Mouse (Mus musculus) cerebellum, adult 18-20 months (tissue): ENCODE data around the gene Prb1.
"Not testable (repeated sequence)": the region's sequence is repeated elsewhere in the genome, so short reads cannot be mapped to it uniquely, and the experiment has no call there.

ENCODE experiments used
- DNase-seq, 2 experiments: peaks; one replicate each; pipeline ENCODE4 v3.0.0; 2021

Gene Prb1

DNA sequence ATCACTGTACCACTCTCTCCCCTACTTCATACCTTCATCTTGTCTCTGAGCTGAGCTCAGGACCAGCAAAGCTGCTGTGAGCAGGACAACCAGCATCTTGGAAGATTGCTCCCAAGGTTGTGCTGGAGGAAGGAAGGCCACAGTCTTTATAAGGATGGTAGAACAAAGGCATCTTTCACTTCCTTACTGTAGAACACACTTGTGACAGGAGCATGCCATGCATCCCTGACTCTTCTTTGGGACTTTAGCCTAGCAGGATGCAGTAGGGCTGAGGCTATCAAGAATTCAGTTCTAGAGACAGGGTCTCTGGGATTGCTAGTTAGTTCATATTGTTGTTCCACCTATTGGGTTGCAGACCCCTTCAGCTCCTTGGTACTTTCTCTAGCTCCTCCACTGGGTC is at the start of gene Prb1:
Gene Prb1 (minus strand): TSS at position 101 of the 400 bp plus-strand sequence.
- not testable (repeated sequence) for DNase-seq
